Mouse (Mus musculus): ENCODE results near the gene Mark3.

The Mark3 gene

GRCm38 (mm10) chr12:111698346-111698913, 124.1 kb downstream of the Mark3 start:
- DNase-seq (ENCODE audit: low spot score in 2 of 2): no peak

GRCm38 (mm10) chr12:111699542-111699941, 125.2 kb downstream of the Mark3 start:
- no peak for DNase-seq (ENCODE audit: low spot score in 2 of 2)

GRCm38 (mm10) chr12:111700920-111701458, 126.7 kb downstream of the Mark3 start:
- no peak for DNase-seq (ENCODE audit: low spot score in 2 of 2)

GRCm38 (mm10) chr12:111703301-111703700, 129.0 kb downstream of the Mark3 start:
- DNase-seq (ENCODE audit: low spot score in 2 of 2): no peak

GRCm38 (mm10) chr12:111704609-111705008, 130.3 kb downstream of the Mark3 start:
- no peak for DNase-seq (ENCODE audit: low spot score in 2 of 2)

- DNase-seq (ENCODE audit: low spot score in 2 of 2): no peak
These were observed 131.1 kb downstream of the Mark3 start for GRCm38 (mm10) chr12:111705186-111705973.

Data from thymus, postnatal 10 days (tissue).